Mouse (Mus musculus): ENCODE results near the gene Abcd2.

DNA sequence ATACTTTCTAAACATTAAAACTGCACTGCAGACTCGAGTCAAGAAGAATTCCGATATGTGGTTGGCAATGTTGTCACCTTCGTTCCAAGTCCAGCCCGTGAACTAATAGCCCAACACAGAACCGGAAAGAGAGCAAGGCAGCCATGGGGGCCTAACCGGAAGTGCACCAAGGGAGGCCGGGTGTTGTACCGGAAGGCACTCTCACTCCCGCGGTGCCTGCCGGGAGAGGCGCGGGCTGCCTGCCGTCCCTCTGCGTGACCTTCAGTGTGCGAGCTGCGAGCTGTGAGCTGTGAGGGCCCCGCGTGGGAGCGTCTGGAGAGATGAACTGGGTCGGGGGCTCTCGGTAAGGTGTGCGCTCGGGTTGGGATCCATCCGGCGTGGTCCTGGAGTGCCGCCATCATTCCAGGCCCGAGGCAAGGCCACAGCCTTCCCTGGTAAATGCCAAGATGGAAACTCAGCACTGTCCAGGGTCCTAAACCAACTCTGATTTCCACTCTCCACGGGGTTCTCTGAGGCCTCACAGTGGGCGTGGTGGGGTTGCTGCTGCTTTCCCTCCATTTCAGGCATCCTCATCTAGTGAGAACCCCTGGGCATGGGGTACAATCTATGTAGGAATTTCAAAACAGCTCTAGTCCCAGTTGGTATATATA, 7.8 kb upstream of the Abcd2 start, which contains the start of gene CN725425:
- TF ChIP-seq HCFC1 (IDR thresholded peaks at IDR 0.05; ENCODE audit: borderline replicate concordance, insufficient read depth, low read length) (no peak), ZNF384 (IDR thresholded peaks at IDR 0.05; ENCODE audit: low read depth, low read length) (no peak), ZC3H11A (IDR thresholded peaks at IDR 0.05; ENCODE audit: borderline replicate concordance, low read depth, low read length) (no peak), MAFK (IDR thresholded peaks at IDR 0.05; ENCODE audit: insufficient read depth, low read depth, low read length) (no peak)
